Mouse (Mus musculus) kidney, postnatal 10 days (tissue): ENCODE results near the gene Gpat3.

Experiments used
- DNase-seq: peaks from one replicate; pipeline ENCODE4 v3.0.0; 2021; ENCODE audit warnings: mixed read lengths

Gene Gpat3

GRCm38 (mm10) chr5:100917252-100917774 is 71.8 kb downstream of the Gpat3 start:
- peak; percentile 82 for DNase-seq

- DNase-seq = peak; percentile 69
Measured at GRCm38 (mm10) chr5:100919069-100919468, 73.6 kb downstream of the Gpat3 start.

GRCm38 (mm10) chr5:100929698-100930097 is 84.2 kb downstream of the Gpat3 start:
- DNase-seq = no peak

GRCm38 (mm10) chr5:100943716-100944115 is 98.2 kb downstream of the Gpat3 start:
- DNase-seq = peak; percentile 31

GRCm38 (mm10) chr5:100945336-100945735 is 99.8 kb downstream of the Gpat3 start:
- DNase-seq = no peak
